Mouse (Mus musculus) heart, adult 2 months (tissue): ENCODE data around the gene Gatd1. TPM values are rescaled to one million over a fixed set of nuclear protein-coding genes. Genes with fewer than 3 reads are reported as not detected.

Source experiments
- DNase-seq, 2 experiments: peaks; one replicate each; pipeline ENCODE4 v3.0.0; 2021
- H3K27ac ChIP-seq: fragments of 200-600 bp; 2 replicates; pipeline ENCODE4 v1.8.1; 2022
- H3K27me3 ChIP-seq: fragments of 200-500 bp; 2 replicates; pipeline ENCODE4 v1.6.1; 2012; ENCODE audit warnings: mild to moderate bottlenecking, low read length, inconsistent platforms, mixed read lengths; ENCODE audit not compliant: control insufficient read depth, insufficient read depth
- H3K36me3 ChIP-seq: fragments of 200-500 bp; 2 replicates; pipeline ENCODE4 v1.6.1; 2012; ENCODE audit warnings: low read length, inconsistent platforms; ENCODE audit not compliant: control insufficient read depth, insufficient read depth
- H3K4me1 ChIP-seq: fragments of 200-500 bp; 2 replicates; pipeline ENCODE4 v1.6.1; 2011; ENCODE audit warnings: low read length; ENCODE audit not compliant: control insufficient read depth, insufficient read depth
- H3K4me3 ChIP-seq: fragments of 200-600 bp; 2 replicates; pipeline ENCODE4 v1.8.1; 2022
- H3K79me2 ChIP-seq: fragments of 200-500 bp; replicated peaks from 2 replicates; pipeline ENCODE4 v1.6.1; 2012; ENCODE audit warnings: mild to moderate bottlenecking, inconsistent platforms, low read length, moderate library complexity, mixed read lengths; ENCODE audit not compliant: control insufficient read depth, insufficient read depth
- H3K9ac ChIP-seq: fragments of 200-500 bp; 2 replicates; pipeline ENCODE4 v1.6.1; 2012; ENCODE audit warnings: low read depth, mild to moderate bottlenecking, control low read depth, inconsistent platforms, low read length, mixed read lengths
- CTCF ChIP-seq: fragments of 200-600 bp; IDR thresholded peaks from 2 replicates; pipeline ENCODE4 v1.8.1; 2022; ENCODE audit warnings: antibody characterized with exemption, mild to moderate bottlenecking, moderate library complexity
- EP300 ChIP-seq: fragments of 200-500 bp; IDR thresholded peaks from 2 replicates; pipeline ENCODE4 v1.6.1; 2011; ENCODE audit warnings: low read depth, low read length, control low read depth; ENCODE audit not compliant: insufficient read depth
- POLR2A ChIP-seq: fragments of 200-500 bp; IDR thresholded peaks from 2 replicates; pipeline ENCODE4 v1.6.1; 2011; ENCODE audit warnings: mild to moderate bottlenecking, low read depth, low read length, control low read depth; ENCODE audit not compliant: insufficient read depth
- WGBS: fragments of 180-500 bp; shearing (Covaris S2); methylation state at CpG from one replicate; pipeline ENCODE4 v1.1.7; 2018; 5-methylcytosine and 5-hydroxymethylcytosine counted together
- intact Hi-C: fragments of 180-260 bp; cut with DNase I; formaldehyde crosslinking; loops from one replicate; pipeline ENCODE4 v1.15.1; 2025
- polyA plus RNA-seq: library from polyadenylated mRNA; depleted of rRNA; stranded (reverse); fragments of >200 nt; gene quantifications from 2 replicates; pipeline ENCODE4 v1.2.3, GENCODE M21; 2012; rRNA removed
- total RNA-seq, 2 experiments: library from RNA; stranded (reverse); gene quantifications; 2 replicates each; pipeline ENCODE4 v1.2.3; 2021

Gatd1 gene
- total and polyA plus RNA-seq, 3 experiments, result 13.4 to 23.4 (median 14.9) TPM

DNA sequence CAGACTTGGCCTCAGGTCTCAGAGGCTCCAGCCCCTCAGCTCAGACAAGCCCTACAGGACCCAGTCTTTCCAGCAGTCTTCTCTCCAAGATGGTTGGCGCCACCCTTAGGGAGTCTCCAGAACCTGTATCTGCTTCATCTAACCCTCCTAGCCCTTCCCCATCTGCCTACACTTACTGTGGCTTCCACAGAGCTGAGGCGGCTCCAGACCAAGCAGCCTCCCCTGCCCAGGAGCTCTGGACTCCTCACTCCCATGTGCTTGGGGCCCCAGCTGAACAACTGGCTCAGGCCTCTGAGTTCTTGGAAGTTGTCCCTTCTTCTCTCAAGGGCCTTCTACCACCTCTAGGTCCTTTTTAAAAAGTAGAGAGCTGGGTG lies 50.2 kb downstream of the Gatd1 start:
- Histone ChIP-seq H3K4me3 (no peak overlapping the region), H3K27me3 (no peaks in the 10 kb centered on the region), H3K4me1 (no peaks in the 10 kb centered on the region), H3K36me3 (no peaks in the 10 kb centered on the region), H3K9ac (no peak overlapping the region), H3K27ac (no peak overlapping the region), H3K79me2 (no peaks in the 10 kb centered on the region)
- intact Hi-C loops, result loop anchor here (1.0 to 5.0 kb wide), 2 partner anchors 98 to 136 kb away; partner anchors contain the start of gene Phrf1
- TF ChIP-seq CTCF (no peak; the same call in 1 of the 2 replicates), EP300 (no peak)
- DNase-seq, result no peak
- WGBS, result 47% methylated on average over 2 of the region's 2 CpGs

DNA sequence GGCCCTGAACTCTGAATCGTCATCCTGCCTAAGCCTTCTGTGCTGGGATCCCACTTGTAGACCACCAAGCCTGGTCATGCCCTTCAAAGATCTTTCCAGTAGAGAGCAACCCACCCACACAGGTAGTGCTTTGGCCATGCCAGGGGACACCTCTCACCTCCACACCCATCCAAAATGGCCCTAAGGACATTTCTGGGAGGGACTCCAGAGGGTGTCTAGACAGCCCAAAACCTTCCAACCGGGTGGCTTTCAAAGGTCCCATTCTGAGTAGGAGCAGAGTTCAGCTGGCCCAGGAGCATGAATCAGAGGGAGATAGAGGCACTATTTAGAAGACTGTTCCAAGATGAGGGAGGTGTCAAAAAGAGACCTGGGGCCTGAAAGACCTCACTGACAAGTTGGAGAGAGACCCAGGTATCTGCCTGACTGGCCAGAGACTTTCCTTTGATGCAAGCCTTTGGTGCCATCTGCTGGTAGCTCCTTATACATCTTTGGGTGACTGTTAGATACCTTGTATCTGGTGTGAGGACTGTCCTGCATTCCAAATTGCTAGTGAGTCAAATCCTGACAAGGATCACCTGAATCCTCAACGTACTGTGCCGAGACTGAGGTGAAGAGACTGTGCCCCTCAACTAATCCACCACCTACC lies 50.7 kb downstream of the Gatd1 start:
- intact Hi-C loops, result loop anchor here (1.0 to 5.0 kb wide), 2 partner anchors 98 to 136 kb away; partner anchors contain the start of gene Phrf1
- no peak overlapping the region for H3K9ac ChIP-seq
- no peaks in the 10 kb centered on the region for H3K4me1 ChIP-seq
- H3K4me3 ChIP-seq, result no peak overlapping the region
- H3K27me3 ChIP-seq, result no peaks in the 10 kb centered on the region
- TF ChIP-seq EP300 (no peak), CTCF (peak; percentile 85)
- H3K27ac ChIP-seq, result no peak overlapping the region
- H3K79me2 ChIP-seq, result no peaks in the 10 kb centered on the region
- WGBS, result 50% methylated on average over 4 of the region's 4 CpGs
- peak; percentile 44 to 52 for DNase-seq
- no peaks in the 10 kb centered on the region for H3K36me3 ChIP-seq

DNA sequence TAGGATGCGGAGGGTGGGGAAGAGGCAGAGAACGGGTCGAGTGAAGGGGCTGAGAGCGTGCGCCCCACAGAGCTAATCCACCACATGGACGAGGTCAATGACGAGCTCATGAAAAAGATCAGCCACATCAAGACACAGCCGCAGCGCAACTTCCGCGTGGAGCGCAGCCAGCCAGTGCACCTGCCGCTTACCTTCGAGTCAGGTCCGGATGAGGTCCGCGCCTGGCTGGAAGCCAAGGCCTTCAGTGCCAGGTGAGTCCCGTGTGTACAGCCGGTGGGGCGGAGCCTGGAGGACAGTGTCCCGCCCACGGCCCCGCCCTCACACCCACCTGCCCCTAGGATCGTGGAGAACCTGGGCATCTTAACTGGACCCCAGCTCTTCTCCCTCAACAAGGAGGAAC lies 52.4 kb downstream of the Gatd1 start:
- H3K4me3 ChIP-seq, result no peak overlapping the region

More for the DNA sequence above, 52.4 kb downstream of the Gatd1 start:
- H3K9ac ChIP-seq, result no peak overlapping the region
- no peak overlapping the region for H3K27ac ChIP-seq
- no peaks in the 10 kb centered on the region for H3K79me2 ChIP-seq
- peaks cover 2% of the 10 kb centered on the region for H3K27me3 ChIP-seq
- TF ChIP-seq EP300 (no peak), POLR2A (no peak), CTCF (no peak)
- 19% methylated on average over 24 of the region's 24 CpGs for WGBS
- no peaks in the 10 kb centered on the region for H3K4me1 ChIP-seq
- intact Hi-C loops, result loop anchor here (5.0 kb wide), 1 partner anchor 134 kb away; the partner anchor contains the start of gene Phrf1
- DNase-seq, result no peak
- H3K36me3 ChIP-seq, result no peaks in the 10 kb centered on the region

Other genes with a start within 250 kb of the Gatd1 start
- 10 to 100 TPM; 62.9 to 73.9 TPM for gene Rnh1, start 241.3 kb downstream of the Gatd1 start, total RNA-seq
- 73.2 and 96.7 TPM in 2 replicates for gene Rnh1, start 241.3 kb downstream of the Gatd1 start, polyA plus RNA-seq
- 100 to 1,000 TPM in 1 of 2 experiments, 10 to 100 TPM in 1; 90.8 to 105 TPM for gene Hras, start 220.1 kb downstream of the Gatd1 start, total RNA-seq
- 63.7 and 79.9 TPM in 2 replicates for gene Hras, start 220.1 kb downstream of the Gatd1 start, polyA plus RNA-seq
- gene Lrrc56, start 220.0 kb downstream of the Gatd1 start, total RNA-seq, result 1 to 10 TPM; 2.3 to 3.1 TPM
- 4.6 and 4.9 TPM in 2 replicates for gene Lrrc56, start 220.0 kb downstream of the Gatd1 start, polyA plus RNA-seq
- gene Lmntd2, start 200.1 kb downstream of the Gatd1 start, total RNA-seq, result not detected
- gene Lmntd2, start 200.1 kb downstream of the Gatd1 start, polyA plus RNA-seq, result 0.18 and 0.20 TPM in 2 replicates
- gene Rassf7, start 198.3 kb downstream of the Gatd1 start, total RNA-seq, result under 1 TPM; 0.25 to 0.42 TPM
- 2.2 and 3.3 TPM in 2 replicates for gene Rassf7, start 198.3 kb downstream of the Gatd1 start, polyA plus RNA-seq
- gene Phrf1, start 185.4 kb downstream of the Gatd1 start, total RNA-seq, result 10 to 100 TPM; 26.8 to 32.1 TPM
- 8.9 and 10.2 TPM in 2 replicates for gene Phrf1, start 185.4 kb downstream of the Gatd1 start, polyA plus RNA-seq
- 1 to 10 TPM; 3.3 to 3.4 TPM for gene Irf7, start 147.7 kb downstream of the Gatd1 start, total RNA-seq
- gene Irf7, start 147.7 kb downstream of the Gatd1 start, polyA plus RNA-seq, result 24.6 and 25.2 TPM in 2 replicates
- gene Cdhr5, start 137.3 kb downstream of the Gatd1 start, total RNA-seq, result not detected
- gene Cdhr5, start 137.3 kb downstream of the Gatd1 start, polyA plus RNA-seq, result 0.26 TPM in 1 of 2 replicates, not detected in the other
- gene Sct, start 135.0 kb downstream of the Gatd1 start, total RNA-seq, result not detected
- not detected in 2 replicates for gene Sct, start 135.0 kb downstream of the Gatd1 start, polyA plus RNA-seq
- not detected for gene Drd4, start 122.1 kb downstream of the Gatd1 start, total RNA-seq
- 0.04 TPM in 1 of 2 replicates, not detected in the other for gene Drd4, start 122.1 kb downstream of the Gatd1 start, polyA plus RNA-seq
- gene Deaf1, start 86.4 kb downstream of the Gatd1 start, total RNA-seq, result 10 to 100 TPM; 10.8 to 13.5 TPM
- gene Deaf1, start 86.4 kb downstream of the Gatd1 start, polyA plus RNA-seq, result 9.7 and 9.8 TPM in 2 replicates
- 10 to 100 TPM; 13.5 to 14.9 TPM for gene Tmem80, start 86.4 kb downstream of the Gatd1 start, total RNA-seq
- 28.9 and 34.5 TPM in 2 replicates for gene Tmem80, start 86.4 kb downstream of the Gatd1 start, polyA plus RNA-seq
- gene Eps8l2, start 75.3 kb downstream of the Gatd1 start, total RNA-seq, result 1 to 10 TPM; 3.8 to 4.3 TPM
- 5.8 and 8.9 TPM in 2 replicates for gene Eps8l2, start 75.3 kb downstream of the Gatd1 start, polyA plus RNA-seq
- gene Taldo1, start 21.9 kb downstream of the Gatd1 start, total RNA-seq, result 100 to 1,000 TPM; 110 to 116 TPM
- gene Taldo1, start 21.9 kb downstream of the Gatd1 start, polyA plus RNA-seq, result 132 and 135 TPM in 2 replicates
- 1 to 10 TPM; 1.0 to 1.4 TPM for gene Cend1, start 15.4 kb upstream of the Gatd1 start, total RNA-seq
- gene Cend1, start 15.4 kb upstream of the Gatd1 start, polyA plus RNA-seq, result 1.8 and 2.6 TPM in 2 replicates
- gene Slc25a22, start 23.8 kb upstream of the Gatd1 start, total RNA-seq, result 10 to 100 TPM; 55.8 to 72.6 TPM
- gene Slc25a22, start 23.8 kb upstream of the Gatd1 start, polyA plus RNA-seq, result 85.8 and 88.9 TPM in 2 replicates
- gene Pidd1, start 29.9 kb upstream of the Gatd1 start, total RNA-seq, result under 1 TPM; 0.37 to 0.70 TPM
- gene Pidd1, start 29.9 kb upstream of the Gatd1 start, polyA plus RNA-seq, result 1.8 and 2.0 TPM in 2 replicates
- 100 to 1,000 TPM; 848 to 928 TPM for gene Rplp2, start 33.2 kb upstream of the Gatd1 start, total RNA-seq
- gene Rplp2, start 33.2 kb upstream of the Gatd1 start, polyA plus RNA-seq, result 404 and 421 TPM in 2 replicates
- 100 to 1,000 TPM; 398 to 572 TPM for gene Pnpla2, start 41.1 kb upstream of the Gatd1 start, total RNA-seq
- 597 and 669 TPM in 2 replicates for gene Pnpla2, start 41.1 kb upstream of the Gatd1 start, polyA plus RNA-seq
- 10 to 100 TPM; 15.4 to 19.4 TPM for gene Cracr2b, start 47.0 kb upstream of the Gatd1 start, total RNA-seq
- gene Cracr2b, start 47.0 kb upstream of the Gatd1 start, polyA plus RNA-seq, result 23.8 and 35.0 TPM in 2 replicates
- 100 to 1,000 TPM; 272 to 334 TPM for gene Cd151, start 53.3 kb upstream of the Gatd1 start, total RNA-seq
- 395 and 491 TPM in 2 replicates for gene Cd151, start 53.3 kb upstream of the Gatd1 start, polyA plus RNA-seq
- 10 to 100 TPM; 71.7 to 82.8 TPM for gene Polr2l, start 61.0 kb upstream of the Gatd1 start, total RNA-seq
- gene Polr2l, start 61.0 kb upstream of the Gatd1 start, polyA plus RNA-seq, result 62.6 and 64.4 TPM in 2 replicates
- gene Tspan4, start 61.1 kb upstream of the Gatd1 start, total RNA-seq, result 10 to 100 TPM; 17.1 to 40.0 TPM
- gene Tspan4, start 61.1 kb upstream of the Gatd1 start, polyA plus RNA-seq, result 61.9 and 77.5 TPM in 2 replicates
- 10 to 100 TPM; 45.9 to 52.7 TPM for gene Chid1, start 125.7 kb upstream of the Gatd1 start, total RNA-seq
- 20.2 and 30.1 TPM in 2 replicates for gene Chid1, start 125.7 kb upstream of the Gatd1 start, polyA plus RNA-seq
- 10 to 100 TPM; 55.1 to 58.3 TPM for gene Ap2a2, start 148.0 kb upstream of the Gatd1 start, total RNA-seq
- gene Ap2a2, start 148.0 kb upstream of the Gatd1 start, polyA plus RNA-seq, result 28.5 and 29.9 TPM in 2 replicates
- gene Muc6, start 241.2 kb upstream of the Gatd1 start, total RNA-seq, result not detected
- gene Muc6, start 241.2 kb upstream of the Gatd1 start, polyA plus RNA-seq, result 0.03 TPM in 1 of 2 replicates, not detected in the other